Mouse (Mus musculus) MEL (cell line): ENCODE data around the gene Ubiad1. TPM values are rescaled to one million over a fixed set of nuclear protein-coding genes. Genes with fewer than 3 reads are reported as not detected.

Source experiments
- DNase-seq: peaks from one replicate; pipeline ENCODE4 v3.0.0; 2011; ENCODE audit warnings: low read depth, low spot score
- H3K27ac ChIP-seq: 2 replicates; pipeline ENCODE4 v1.5.1; 2012; ENCODE audit warnings: low read depth, mild to moderate bottlenecking, control low read depth, low read length, moderate library complexity; ENCODE audit not compliant: control insufficient read depth
- H3K27me3 ChIP-seq, 2 experiments: fragments of 150-350 bp in 1 of 2; sonication (generic) in 1 of 2; 2 replicates each; pipeline ENCODE4 v1.6.1; 2012; ENCODE audit warnings: low read length in 2 of 2, mild to moderate bottlenecking in 2 of 2, improper control_type of control experiment in 1 of 2, moderate library complexity in 1 of 2; ENCODE audit not compliant: insufficient read depth in 2 of 2, control insufficient read depth in 1 of 2
- H3K36me3 ChIP-seq, 2 experiments: 2 replicates each; pipeline ENCODE4 v1.6.1; 2012 to 2014; ENCODE audit warnings: low read length in 2 of 2, improper control_type of control experiment in 1 of 2, inconsistent platforms in 1 of 2, mild to moderate bottlenecking in 1 of 2; ENCODE audit not compliant: insufficient read depth in 2 of 2, control insufficient read depth in 1 of 2
- H3K4me1 ChIP-seq, 2 experiments: fragments of 150-350 bp in 1 of 2; sonication (generic) in 1 of 2; 2 replicates each; pipeline ENCODE4 v1.6.1; 2012; ENCODE audit warnings: low read length in 2 of 2, improper control_type of control experiment in 1 of 2, mild to moderate bottlenecking in 1 of 2; ENCODE audit not compliant: insufficient read depth in 2 of 2, control insufficient read depth in 1 of 2
- H3K4me3 ChIP-seq, 2 experiments: fragments of 150-350 bp in 1 of 2; sonication (generic) in 1 of 2; 2 replicates each; pipeline ENCODE4 v1.5.1; 2012; ENCODE audit warnings: low read depth in 2 of 2, low read length in 2 of 2, mild to moderate bottlenecking in 2 of 2, moderate library complexity in 2 of 2, control low read depth in 1 of 2, improper control_type of control experiment in 1 of 2; ENCODE audit not compliant: control insufficient read depth in 1 of 2, insufficient read depth in 1 of 2
- H3K79me2 ChIP-seq: 2 replicates; pipeline ENCODE4 v1.6.1; 2012; ENCODE audit warnings: mild to moderate bottlenecking, low read length, moderate library complexity; ENCODE audit not compliant: control insufficient read depth, poor library complexity, insufficient read depth
- H3K9ac ChIP-seq: 2 replicates; pipeline ENCODE4 v1.6.1; 2012; ENCODE audit warnings: low read depth, mild to moderate bottlenecking, control low read depth, low read length, moderate library complexity; ENCODE audit not compliant: control insufficient read depth, poor library complexity, severe bottlenecking
- H3K9me3 ChIP-seq: fragments of 150-350 bp; sonication (generic); replicated peaks from 2 replicates; pipeline ENCODE4 v1.6.1; 2012; ENCODE audit warnings: mild to moderate bottlenecking, low read length, improper control_type of control experiment, moderate library complexity; ENCODE audit not compliant: insufficient read depth
- CHD1 ChIP-seq: IDR thresholded peaks from 2 replicates; pipeline ENCODE4 v1.6.1; 2012; ENCODE audit warnings: low read depth, mild to moderate bottlenecking, inconsistent platforms, low read length, improper control_type of control experiment
- CHD2 ChIP-seq: IDR thresholded peaks from 2 replicates; pipeline ENCODE4 v1.6.1; 2011; ENCODE audit warnings: low read length, improper control_type of control experiment
- CTCF ChIP-seq, 3 experiments: IDR thresholded peaks in 2 of 3; conservative IDR thresholded peaks in 1 of 3; 2 replicates each; pipeline ENCODE4 v1.5.1; 2011 to 2012; ENCODE audit warnings: low read length in 3 of 3, low read depth in 2 of 3, mild to moderate bottlenecking in 2 of 3, improper control_type of control experiment in 1 of 3, inconsistent platforms in 1 of 3, mixed read lengths in 1 of 3, moderate library complexity in 1 of 3; ENCODE audit not compliant: control insufficient read depth in 1 of 3, insufficient read depth in 1 of 3, poor library complexity in 1 of 3, severe bottlenecking in 1 of 3
- E2F4 ChIP-seq: IDR thresholded peaks from 2 replicates; pipeline ENCODE4 v1.6.1; 2011; ENCODE audit warnings: low read depth, low read length, improper control_type of control experiment, borderline replicate concordance
- ELF1 ChIP-seq: IDR thresholded peaks from 2 replicates; pipeline ENCODE4 v1.6.1; 2014; ENCODE audit warnings: low read depth, mild to moderate bottlenecking, inconsistent platforms, low read length, improper control_type of control experiment, moderate library complexity
- ETS1 ChIP-seq: IDR thresholded peaks from 2 replicates; pipeline ENCODE4 v1.6.1; 2012; ENCODE audit warnings: low read depth, mild to moderate bottlenecking, inconsistent platforms, low read length, improper control_type of control experiment, moderate library complexity
- GATA1 ChIP-seq: IDR thresholded peaks from 2 replicates; pipeline ENCODE4 v1.6.1; 2011; ENCODE audit warnings: low read depth, low read length, improper control_type of control experiment
- HCFC1 ChIP-seq: IDR thresholded peaks from 2 replicates; pipeline ENCODE4 v1.6.1; 2012; ENCODE audit warnings: low read depth, mild to moderate bottlenecking, inconsistent platforms, low read length, improper control_type of control experiment, moderate library complexity
- KAT2A ChIP-seq: conservative IDR thresholded peaks from 2 replicates; pipeline ENCODE4 v1.6.1; 2012; ENCODE audit warnings: low read depth, low read length, improper control_type of control experiment, inconsistent platforms
- MAFK ChIP-seq: IDR thresholded peaks from 2 replicates; pipeline ENCODE4 v1.6.1; 2011; ENCODE audit warnings: low read depth, mild to moderate bottlenecking, low read length, improper control_type of control experiment, borderline replicate concordance
- MEF2A ChIP-seq: IDR thresholded peaks from 2 replicates; pipeline ENCODE4 v1.6.1; 2014; ENCODE audit warnings: low read depth, mild to moderate bottlenecking, inconsistent platforms, low read length, improper control_type of control experiment; ENCODE audit not compliant: poor library complexity, insufficient replicate concordance, severe bottlenecking; ENCODE audit errors: extremely low read depth
- MYC ChIP-seq: IDR thresholded peaks from 2 replicates; pipeline ENCODE4 v1.6.1; 2011; ENCODE audit warnings: low read depth, mild to moderate bottlenecking, low read length, improper control_type of control experiment, moderate library complexity
- NELFE ChIP-seq: IDR thresholded peaks from 2 replicates; pipeline ENCODE4 v1.6.1; 2011; ENCODE audit warnings: low read depth, low read length, improper control_type of control experiment
- RAD21 ChIP-seq: IDR thresholded peaks from 2 replicates; pipeline ENCODE4 v1.6.1; 2011; ENCODE audit warnings: mild to moderate bottlenecking, low read depth, low read length, improper control_type of control experiment
- SMC3 ChIP-seq: IDR thresholded peaks from 2 replicates; pipeline ENCODE4 v1.6.1; 2011; ENCODE audit warnings: low read depth, low read length, improper control_type of control experiment
- TAL1 ChIP-seq: IDR thresholded peaks from 2 replicates; pipeline ENCODE4 v1.6.1; 2012; ENCODE audit warnings: mild to moderate bottlenecking, inconsistent platforms, low read length, moderate library complexity, mixed read lengths
- TBP ChIP-seq: IDR thresholded peaks from 2 replicates; pipeline ENCODE4 v1.8.0; 2011; ENCODE audit warnings: low read depth, low read length, improper control_type of control experiment
- UBTF ChIP-seq: IDR thresholded peaks from 2 replicates; pipeline ENCODE4 v1.6.1; 2012; ENCODE audit warnings: low read depth, mild to moderate bottlenecking, inconsistent platforms, low read length, improper control_type of control experiment, moderate library complexity, borderline replicate concordance; ENCODE audit not compliant: insufficient read depth
- USF1 ChIP-seq: IDR thresholded peaks from 2 replicates; pipeline ENCODE4 v1.6.1; 2014; ENCODE audit warnings: low read depth, mild to moderate bottlenecking, inconsistent platforms, low read length, improper control_type of control experiment, moderate library complexity
- ZKSCAN1 ChIP-seq: IDR thresholded peaks from 2 replicates; pipeline ENCODE4 v1.6.1; 2012; ENCODE audit warnings: low read depth, mild to moderate bottlenecking, inconsistent platforms, low read length, improper control_type of control experiment, moderate library complexity
- ZMIZ1 ChIP-seq: IDR thresholded peaks from 2 replicates; pipeline ENCODE4 v1.6.1; 2012; ENCODE audit warnings: low read depth, mild to moderate bottlenecking, inconsistent platforms, low read length, improper control_type of control experiment, moderate library complexity
- ZNF384 ChIP-seq: IDR thresholded peaks from 2 replicates; pipeline ENCODE4 v1.6.1; 2012; ENCODE audit warnings: low read depth, mild to moderate bottlenecking, inconsistent platforms, low read length, improper control_type of control experiment
- polyA plus RNA-seq, 2 experiments: library from polyadenylated mRNA; stranded (reverse) in 1 of 2; unstranded in 1 of 2; fragments of >175 nt in 1 of 2; fragments of >200 nt in 1 of 2; gene quantifications; 2 replicates each; pipeline versions ENCODE4 v1.2.1 to v1.2.4; 2012; ENCODE audit warnings: low replicate concordance in 2 of 2, low read depth in 1 of 2; ENCODE audit not compliant: insufficient read length in 2 of 2, insufficient read depth in 1 of 2, missing spikeins in 1 of 2
- total RNA-seq: library from RNA; depleted of rRNA; stranded (reverse); fragments of 300-350 nt; gene quantifications from 2 replicates; pipeline ENCODE4 v1.2.3, GENCODE M21; 2012

The Ubiad1 gene
- total and polyA plus RNA-seq, 3 experiments: 19.4 to 24.3 TPM; not detected in 1

- no peak overlapping the region for H3K9ac ChIP-seq
- peaks cover 0 to 2% of the 10 kb centered on the region in 2 experiments; a peak in 1 of 4 replicates for H3K36me3 ChIP-seq
- H3K9me3 ChIP-seq: no peaks in the 10 kb centered on the region
- H3K4me1 ChIP-seq: no peaks in the 10 kb centered on the region; a peak in 1 of 4 replicates
- H3K27ac ChIP-seq: no peak overlapping the region
- no peak for DNase-seq
- H3K27me3 ChIP-seq: no peaks in the 10 kb centered on the region
- no peaks in the 10 kb centered on the region; the same call in 1 of the 2 replicates for H3K79me2 ChIP-seq
- peak; percentile 16; the same call in 1 of the 2 replicates for TF ChIP-seq SMC3
- TF ChIP-seq ZKSCAN1: no peak
- TF ChIP-seq RAD21: peak; percentile 22
- no peak for TF ChIP-seq ETS1
- TF ChIP-seq GATA1: no peak
- TF ChIP-seq E2F4: no peak
- TF ChIP-seq KAT2A: no peak
- peak in 2 of 3 experiments; percentile 45 to 46; a peak in 3 of 6 replicates for TF ChIP-seq CTCF (IDR thresholded peaks at IDR 0.05 in 2 of 3, conservative IDR thresholded peaks at IDR 0.05 in 1 of 3; ENCODE audit: control insufficient read depth in 1 of 3, insufficient read depth in 1 of 3, low read depth in 2 of 3, low read length in 3 of 3, poor library complexity in 1 of 3, severe bottlenecking in 1 of 3)
- no peak for TF ChIP-seq NELFE
- TF ChIP-seq MEF2A: no peak
- H3K4me3 ChIP-seq: no peak overlapping the region
Observed at GRCm38 (mm10) chr4:148435657-148436330, 8.8 kb downstream of the Ubiad1 start.

GRCm38 (mm10) chr4:148435106-148435505 is 9.5 kb downstream of the Ubiad1 start:
- Histone ChIP-seq H3K9ac (no peak overlapping the region), H3K9me3 (no peaks in the 10 kb centered on the region), H3K4me1 (no peaks in the 10 kb centered on the region; a peak in 1 of 4 replicates), H3K27ac (no peak overlapping the region), H3K36me3 (peaks cover 0 to 2% of the 10 kb centered on the region in 2 experiments; a peak in 1 of 4 replicates), H3K4me3 (no peak overlapping the region), H3K79me2 (no peaks in the 10 kb centered on the region; the same call in 1 of the 2 replicates), H3K27me3 (no peaks in the 10 kb centered on the region)
- DNase-seq: no peak
- TF ChIP-seq CHD2 (no peak), ELF1 (no peak), E2F4 (no peak), CHD1 (no peak), TAL1 (no peak), ZNF384 (no peak), RAD21 (no peak), ETS1 (no peak), UBTF (no peak), CTCF (IDR thresholded peaks at IDR 0.05 in 2 of 3, conservative IDR thresholded peaks at IDR 0.05 in 1 of 3; ENCODE audit: control insufficient read depth in 1 of 3, insufficient read depth in 1 of 3, low read depth in 2 of 3, low read length in 3 of 3, poor library complexity in 1 of 3, severe bottlenecking in 1 of 3) (no peak), USF1 (no peak), MEF2A (no peak), SMC3 (no peak), HCFC1 (no peak), ZKSCAN1 (no peak), TBP (no peak), MYC (no peak), KAT2A (no peak), MAFK (no peak), ZMIZ1 (no peak)
